Mouse (Mus musculus): ENCODE results near the gene Zkscan16. TPM values are rescaled to one million over a fixed set of nuclear protein-coding genes. Genes with fewer than 3 reads are reported as not detected.

Gene Zkscan16
- total and polyA plus RNA-seq, 3 experiments = not detected

DNA sequence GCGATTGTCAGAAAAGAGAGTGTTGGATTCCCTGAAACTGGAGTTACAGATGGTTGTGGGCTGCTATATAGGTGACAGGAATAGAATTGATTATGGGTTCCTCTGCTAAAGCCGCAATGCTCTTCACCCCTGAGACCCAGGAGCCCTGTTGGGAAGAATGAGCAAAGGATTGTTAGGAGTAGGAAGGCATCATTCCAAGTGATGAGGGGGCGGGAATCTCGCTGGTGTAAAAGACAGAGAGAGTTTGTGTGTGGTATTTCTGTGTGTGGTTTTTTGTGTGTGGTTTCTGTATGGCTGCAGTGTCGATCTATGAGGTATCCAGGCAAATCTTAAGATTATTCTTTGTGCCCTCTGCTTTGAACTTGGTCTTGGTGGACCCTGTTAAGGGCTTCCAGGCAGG, 1.3 kb downstream of the Zkscan16 start:
- no peak for TF ChIP-seq ZNF384 (IDR thresholded peaks at IDR 0.05; ENCODE audit: low read depth, low read length)
- TF ChIP-seq E2F4 (IDR thresholded peaks at IDR 0.05; ENCODE audit: borderline replicate concordance, low read depth, low read length) = no peak
- TF ChIP-seq ELF1 (IDR thresholded peaks at IDR 0.05; ENCODE audit: low read depth, low read length) = no peak
- H3K9me3 ChIP-seq (replicated peaks; ENCODE audit: insufficient read depth, low read length) = no peaks in the 10 kb centered on the region
- no peak for DNase-seq (ENCODE audit: low read depth, low spot score)
- no peaks in the 10 kb centered on the region for H3K79me2 ChIP-seq (ENCODE audit: control insufficient read depth, insufficient read depth, low read length, poor library complexity)
- peaks cover 0 to 1% of the 10 kb centered on the region in 2 experiments; a peak in 1 of 4 replicates for H3K27me3 ChIP-seq (ENCODE audit: control insufficient read depth in 1 of 2, insufficient read depth in 2 of 2, low read length in 2 of 2)
- no peaks in the 10 kb centered on the region for H3K36me3 ChIP-seq (ENCODE audit: control insufficient read depth in 1 of 2, insufficient read depth in 2 of 2, low read length in 2 of 2)
- H3K9ac ChIP-seq (ENCODE audit: control insufficient read depth, low read depth, low read length, poor library complexity, severe bottlenecking) = no peak overlapping the region
- H3K4me3 ChIP-seq (ENCODE audit: control insufficient read depth in 1 of 2, insufficient read depth in 1 of 2, low read depth in 2 of 2, low read length in 2 of 2) = no peak overlapping the region
- no peak overlapping the region for H3K27ac ChIP-seq (ENCODE audit: control insufficient read depth, low read depth, low read length)
- H3K4me1 ChIP-seq (ENCODE audit: control insufficient read depth in 1 of 2, insufficient read depth in 2 of 2, low read length in 2 of 2) = no peaks in the 10 kb centered on the region

DNA sequence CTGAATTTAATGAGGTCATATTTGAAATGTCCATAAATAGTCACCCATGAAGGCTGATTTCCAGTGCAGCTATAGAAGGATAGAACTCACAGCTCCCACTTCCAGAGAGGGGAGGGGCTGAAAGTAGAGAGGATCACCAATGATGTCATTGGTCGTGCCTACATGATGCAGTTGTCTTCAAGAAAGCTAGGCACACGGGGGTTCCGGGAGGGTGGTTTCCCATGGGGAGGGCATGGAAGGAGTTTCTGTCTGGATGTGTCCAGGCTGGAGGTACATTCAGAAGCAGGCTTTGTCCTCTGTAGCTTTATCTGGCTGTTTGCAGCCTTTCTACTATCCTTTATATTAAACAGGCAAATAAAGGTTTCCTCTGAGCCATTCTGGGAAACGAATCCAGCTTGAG, 5.0 kb downstream of the Zkscan16 start:
- DNase-seq (ENCODE audit: low read depth, low spot score) = no peak
- no peaks in the 10 kb centered on the region for H3K79me2 ChIP-seq (ENCODE audit: control insufficient read depth, insufficient read depth, low read length, poor library complexity)
- H3K9ac ChIP-seq (ENCODE audit: control insufficient read depth, low read depth, low read length, poor library complexity, severe bottlenecking) = no peak overlapping the region
- no peak for TF ChIP-seq SIN3A (IDR thresholded peaks at IDR 0.05; ENCODE audit: low read length)
- no peak overlapping the region for H3K4me3 ChIP-seq (ENCODE audit: control insufficient read depth in 1 of 2, insufficient read depth in 1 of 2, low read depth in 2 of 2, low read length in 2 of 2)
- peaks cover 0 to 1% of the 10 kb centered on the region in 2 experiments; a peak in 1 of 4 replicates for H3K27me3 ChIP-seq (ENCODE audit: control insufficient read depth in 1 of 2, insufficient read depth in 2 of 2, low read length in 2 of 2)
- no peaks in the 10 kb centered on the region for H3K36me3 ChIP-seq (ENCODE audit: control insufficient read depth in 1 of 2, insufficient read depth in 2 of 2, low read length in 2 of 2)
- H3K9me3 ChIP-seq (replicated peaks; ENCODE audit: insufficient read depth, low read length) = no peaks in the 10 kb centered on the region
- no peaks in the 10 kb centered on the region for H3K4me1 ChIP-seq (ENCODE audit: control insufficient read depth in 1 of 2, insufficient read depth in 2 of 2, low read length in 2 of 2)
- no peak overlapping the region for H3K27ac ChIP-seq (ENCODE audit: control insufficient read depth, low read depth, low read length)

DNA sequence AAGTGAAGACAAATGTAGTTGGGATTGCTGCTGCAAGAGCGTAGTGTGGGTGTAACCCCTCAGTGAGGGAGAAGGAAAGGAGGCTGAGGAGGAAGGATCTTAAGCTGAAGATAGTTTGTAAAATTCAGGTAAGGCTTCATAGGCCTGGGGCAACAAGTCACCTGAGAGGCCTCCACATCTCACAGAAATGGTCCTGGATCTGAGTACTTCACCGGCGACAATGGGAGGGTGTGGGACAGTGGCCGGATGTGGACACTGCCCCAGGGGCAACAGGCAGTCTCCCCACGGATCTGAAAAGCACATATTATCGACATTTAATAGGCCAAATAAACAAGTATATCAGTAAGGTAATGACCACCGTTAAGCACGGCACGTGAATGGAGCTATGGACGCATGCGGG, 9.2 kb downstream of the Zkscan16 start:
- H3K27ac ChIP-seq (ENCODE audit: control insufficient read depth, low read depth, low read length) = no peak overlapping the region
- no peaks in the 10 kb centered on the region for H3K9me3 ChIP-seq (replicated peaks; ENCODE audit: insufficient read depth, low read length)
- TF ChIP-seq TCF12 (IDR thresholded peaks at IDR 0.05; ENCODE audit: low read depth, low read length) = no peak
- TF ChIP-seq GABPA (IDR thresholded peaks at IDR 0.05; ENCODE audit: low read depth, low read length) = no peak
- no peak for TF ChIP-seq TAL1 (IDR thresholded peaks at IDR 0.05; ENCODE audit: low read length)
- no peak for TF ChIP-seq USF1 (IDR thresholded peaks at IDR 0.05; ENCODE audit: low read depth, low read length)
- TF ChIP-seq ETS1 (IDR thresholded peaks at IDR 0.05; ENCODE audit: low read depth, low read length) = no peak
- TF ChIP-seq MEF2A (IDR thresholded peaks at IDR 0.05; ENCODE audit: extremely low read depth, insufficient replicate concordance, low read depth, low read length, poor library complexity, severe bottlenecking) = no peak
- no peak for TF ChIP-seq RAD21 (IDR thresholded peaks at IDR 0.05; ENCODE audit: low read depth, low read length)
- no peak for TF ChIP-seq POLR2AphosphoS2 (IDR thresholded peaks at IDR 0.05; ENCODE audit: low read length)
- no peak for TF ChIP-seq ZMIZ1 (IDR thresholded peaks at IDR 0.05; ENCODE audit: low read depth, low read length)
- no peak for TF ChIP-seq MYC (IDR thresholded peaks at IDR 0.05; ENCODE audit: low read depth, low read length)
- no peak for TF ChIP-seq ELF1 (IDR thresholded peaks at IDR 0.05; ENCODE audit: low read depth, low read length)
- no peak for TF ChIP-seq MAX (IDR thresholded peaks at IDR 0.05; ENCODE audit: low read length)
- no peak for TF ChIP-seq ZKSCAN1 (IDR thresholded peaks at IDR 0.05; ENCODE audit: low read depth, low read length)
- no peak for TF ChIP-seq NELFE (IDR thresholded peaks at IDR 0.05; ENCODE audit: low read depth, low read length)
- no peak for TF ChIP-seq UBTF (IDR thresholded peaks at IDR 0.05; ENCODE audit: borderline replicate concordance, insufficient read depth, low read depth, low read length)
- TF ChIP-seq KAT2A (conservative IDR thresholded peaks at IDR 0.05; ENCODE audit: low read depth, low read length) = no peak
- no peaks in the 10 kb centered on the region for H3K27me3 ChIP-seq (ENCODE audit: control insufficient read depth in 1 of 2, insufficient read depth in 2 of 2, low read length in 2 of 2)
- no peak for DNase-seq (ENCODE audit: low read depth, low spot score)
- H3K4me1 ChIP-seq (ENCODE audit: control insufficient read depth in 1 of 2, insufficient read depth in 2 of 2, low read length in 2 of 2) = no peaks in the 10 kb centered on the region
- no peak overlapping the region for H3K9ac ChIP-seq (ENCODE audit: control insufficient read depth, low read depth, low read length, poor library complexity, severe bottlenecking)
- no peak overlapping the region for H3K4me3 ChIP-seq (ENCODE audit: control insufficient read depth in 1 of 2, insufficient read depth in 1 of 2, low read depth in 2 of 2, low read length in 2 of 2)
- no peaks in the 10 kb centered on the region for H3K79me2 ChIP-seq (ENCODE audit: control insufficient read depth, insufficient read depth, low read length, poor library complexity)
- H3K36me3 ChIP-seq (ENCODE audit: control insufficient read depth in 1 of 2, insufficient read depth in 2 of 2, low read length in 2 of 2) = no peaks in the 10 kb centered on the region

Data from MEL (cell line).